Mouse (Mus musculus) inflammation-experienced regulatory T-cells, adult 6 months (primary cell): Measurements from ENCODE around the gene Plxnc1. TPM values are rescaled to one million over a fixed set of nuclear protein-coding genes. Genes with fewer than 3 reads are reported as not detected.

ENCODE experiments used
- ATAC-seq: one replicate; pipeline ENCODE4 v1.8.0; 2017
- polyA plus RNA-seq, 3 experiments: library from polyadenylated mRNA; unstranded; fragments of 100-300 nt; shearing (Covaris generic); gene quantifications; one replicate each; pipeline ENCODE4 v1.2.1; 2017

Gene Plxnc1
- polyA plus RNA-seq, 3 experiments from 2014 or later = 21.8 to 22.9 (median 22.5) TPM

- ATAC-seq = no peak
Measured at GRCm38 (mm10) chr10:94947386-94947785, 2.8 kb upstream of the Plxnc1 start.

GRCm38 (mm10) chr10:94945206-94945711 is 624 bp upstream of the Plxnc1 start:
- no peak for ATAC-seq

- peak; percentile 22 for ATAC-seq
Measured at GRCm38 (mm10) chr10:94943846-94944690, 567 bp downstream of the Plxnc1 start.

- ATAC-seq = peak; percentile 4
Measured at GRCm38 (mm10) chr10:94943401-94943845, 1.2 kb downstream of the Plxnc1 start.

- peak; percentile 19 for ATAC-seq
Measured at GRCm38 (mm10) chr10:94942449-94943041, 2.1 kb downstream of the Plxnc1 start.

- no peak for ATAC-seq
Measured at GRCm38 (mm10) chr10:94941551-94941950, 3.1 kb downstream of the Plxnc1 start.

- no peak for ATAC-seq
Measured at GRCm38 (mm10) chr10:94940786-94941185, 3.8 kb downstream of the Plxnc1 start.

GRCm38 (mm10) chr10:94940061-94940460 is 4.6 kb downstream of the Plxnc1 start:
- ATAC-seq = no peak

GRCm38 (mm10) chr10:94938899-94939298 is 5.7 kb downstream of the Plxnc1 start:
- ATAC-seq = no peak

- no peak for ATAC-seq
Measured at GRCm38 (mm10) chr10:94938320-94938719, 6.3 kb downstream of the Plxnc1 start.

- no peak for ATAC-seq
Measured at GRCm38 (mm10) chr10:94935270-94935669, 9.4 kb downstream of the Plxnc1 start.

- ATAC-seq = no peak
Measured at GRCm38 (mm10) chr10:94934151-94934614, 10.5 kb downstream of the Plxnc1 start.

- ATAC-seq = no peak
Measured at GRCm38 (mm10) chr10:94931961-94932832, 12.4 kb downstream of the Plxnc1 start.

GRCm38 (mm10) chr10:94928164-94928563 is 16.5 kb downstream of the Plxnc1 start:
- no peak for ATAC-seq

- ATAC-seq = no peak
Measured at GRCm38 (mm10) chr10:94926297-94926696, 18.3 kb downstream of the Plxnc1 start.

GRCm38 (mm10) chr10:94924878-94925277 is 19.8 kb downstream of the Plxnc1 start:
- no peak for ATAC-seq

GRCm38 (mm10) chr10:94924450-94924849 is 20.2 kb downstream of the Plxnc1 start:
- ATAC-seq = no peak

- no peak for ATAC-seq
Measured at GRCm38 (mm10) chr10:94923337-94923762, 21.3 kb downstream of the Plxnc1 start.

GRCm38 (mm10) chr10:94922848-94923247 is 21.8 kb downstream of the Plxnc1 start:
- no peak for ATAC-seq

GRCm38 (mm10) chr10:94921751-94922150 is 22.9 kb downstream of the Plxnc1 start:
- ATAC-seq = no peak

- no peak for ATAC-seq
Measured at GRCm38 (mm10) chr10:94920526-94920925, 24.1 kb downstream of the Plxnc1 start.

GRCm38 (mm10) chr10:94919960-94920359 is 24.7 kb downstream of the Plxnc1 start:
- no peak for ATAC-seq

GRCm38 (mm10) chr10:94919552-94919951 is 25.1 kb downstream of the Plxnc1 start:
- peak; percentile 67 for ATAC-seq
